Mouse (Mus musculus) adrenal gland, postnatal 4 days (tissue): ENCODE data around the gene Gltp. TPM values are rescaled to one million over a fixed set of nuclear protein-coding genes. Genes with fewer than 3 reads are reported as not detected.

Experiments used
- DNase-seq, 2 experiments: peaks; one replicate each; pipeline ENCODE4 v3.0.0; 2021 to 2022; ENCODE audit warnings: low spot score in 2 of 2, mixed read lengths in 2 of 2
- long read RNA-seq, 2 experiments: library from polyadenylated mRNA; stranded (forward); transcript quantifications; one replicate each; pipeline ENCODE4 v2.0.0; 2021
- total RNA-seq, 2 experiments: library from RNA; stranded (reverse); gene quantifications; 2 replicates each; pipeline ENCODE4 v1.2.3; 2021

Gltp gene
- 10 to 100 TPM; 49.5 to 53.4 TPM for total RNA-seq
- long read RNA-seq, experiment 1, transcript Gltp-201 (5 exons, 1,762 nt) = major isoform, 84 of 88 reads
- long read RNA-seq, experiment 1, partial matches to known transcripts = 1 of 88 reads
- long read RNA-seq, experiment 1, other reads (novel, unspliced or antisense) = 3 of 88 reads
- long read RNA-seq, experiment 2, transcript Gltp-201 (5 exons, 1,762 nt) = major isoform, 129 of 141 reads
- long read RNA-seq, experiment 2, partial matches to known transcripts = 7 of 141 reads
- long read RNA-seq, experiment 2, other reads (novel, unspliced or antisense) = 5 of 141 reads

- DNase-seq = peak; percentile 81 to 85
Measured at GRCm38 (mm10) chr5:114690633-114691567, at the start of gene Gltp. Gltp (minus strand) TSS chr5:114690984.

- DNase-seq = no peak
Measured at GRCm38 (mm10) chr5:114738707-114739241, 48.0 kb upstream of the Gltp start.

GRCm38 (mm10) chr5:114737090-114737887 is 46.5 kb upstream of the Gltp start:
- DNase-seq = no peak

- DNase-seq = peak in 1 of 2 experiments; percentile 36
Measured at GRCm38 (mm10) chr5:114733606-114734005, 42.8 kb upstream of the Gltp start.

- no peak for DNase-seq
Measured at GRCm38 (mm10) chr5:114731969-114732368, 41.2 kb upstream of the Gltp start.

- DNase-seq = no peak
Measured at GRCm38 (mm10) chr5:114731498-114731897, 40.7 kb upstream of the Gltp start.

- DNase-seq = no peak
Measured at GRCm38 (mm10) chr5:114730129-114730528, 39.3 kb upstream of the Gltp start.

GRCm38 (mm10) chr5:114728160-114728559 is 37.4 kb upstream of the Gltp start:
- DNase-seq = no peak

- no peak for DNase-seq
Measured at GRCm38 (mm10) chr5:114722846-114723245, 32.1 kb upstream of the Gltp start.

GRCm38 (mm10) chr5:114721969-114722368 is 31.2 kb upstream of the Gltp start:
- no peak for DNase-seq

- DNase-seq = no peak
Measured at GRCm38 (mm10) chr5:114720784-114721183, 30.0 kb upstream of the Gltp start.

GRCm38 (mm10) chr5:114719928-114720270 is 29.1 kb upstream of the Gltp start:
- no peak for DNase-seq

GRCm38 (mm10) chr5:114719003-114719927 is 28.5 kb upstream of the Gltp start:
- DNase-seq = no peak

GRCm38 (mm10) chr5:114718483-114718882 is 27.7 kb upstream of the Gltp start:
- no peak for DNase-seq

GRCm38 (mm10) chr5:114717937-114718336 is 27.2 kb upstream of the Gltp start:
- DNase-seq = no peak

GRCm38 (mm10) chr5:114717292-114717691 is 26.5 kb upstream of the Gltp start:
- no peak for DNase-seq

GRCm38 (mm10) chr5:114714551-114714950 is 23.8 kb upstream of the Gltp start:
- no peak for DNase-seq

GRCm38 (mm10) chr5:114709357-114709756 is 18.6 kb upstream of the Gltp start:
- no peak for DNase-seq

GRCm38 (mm10) chr5:114708491-114708890 is 17.7 kb upstream of the Gltp start:
- no peak for DNase-seq
